Mouse (Mus musculus) C2C12 (cell line): Measurements from ENCODE around the gene Lgals3bp.
"Not testable (repeated sequence)": the region's sequence is repeated elsewhere in the genome, so short reads cannot be mapped to it uniquely, and the experiment has no call there.

Experiments used
- CEBPB ChIP-seq: IDR thresholded peaks from one replicate; pipeline ENCODE4 v1.6.1; 2011; ENCODE audit warnings: low read depth, mild to moderate bottlenecking, control low read depth, moderate library complexity
- CTCF ChIP-seq: IDR thresholded peaks from one replicate; pipeline ENCODE4 v1.5.1; 2011; ENCODE audit not compliant: control insufficient read depth, insufficient read depth, insufficient read length
- MAX ChIP-seq: IDR thresholded peaks from one replicate; pipeline ENCODE4 v1.6.1; 2011; ENCODE audit warnings: mild to moderate bottlenecking, control low read depth
- MYOD1 ChIP-seq: IDR thresholded peaks from one replicate; pipeline ENCODE4 v1.6.1; 2011; ENCODE audit warnings: low read depth; ENCODE audit not compliant: control insufficient read depth, insufficient read length
- MYOG ChIP-seq: IDR thresholded peaks from one replicate; pipeline ENCODE4 v1.6.1; 2011; ENCODE audit not compliant: control insufficient read depth, insufficient read length; ENCODE audit errors: extremely low read depth
- USF1 ChIP-seq: IDR thresholded peaks from one replicate; pipeline ENCODE4 v1.6.1; 2011; ENCODE audit warnings: low read depth, mild to moderate bottlenecking, control low read depth, moderate library complexity

GRCm38 (mm10) chr11:118376323-118376722 lies 25.6 kb downstream of the Lgals3bp start:
- TF ChIP-seq MAX, CTCF, MYOD1, USF1, CEBPB, MYOG: not testable (repeated sequence)
